Mouse (Mus musculus) naive thymus-derived CD4-positive, alpha-beta T cell, adult 2 months (primary cell): ENCODE data around the gene Ugt1a2.

Experiments
- DNase-seq: peaks from one replicate; pipeline ENCODE4 v3.0.0-alpha.2; 2011; ENCODE audit warnings: low read depth

The Ugt1a2 gene

GRCm38 (mm10) chr1:88258361-88258760 is 58.0 kb downstream of the Ugt1a2 start:
- no peak for DNase-seq

DNA sequence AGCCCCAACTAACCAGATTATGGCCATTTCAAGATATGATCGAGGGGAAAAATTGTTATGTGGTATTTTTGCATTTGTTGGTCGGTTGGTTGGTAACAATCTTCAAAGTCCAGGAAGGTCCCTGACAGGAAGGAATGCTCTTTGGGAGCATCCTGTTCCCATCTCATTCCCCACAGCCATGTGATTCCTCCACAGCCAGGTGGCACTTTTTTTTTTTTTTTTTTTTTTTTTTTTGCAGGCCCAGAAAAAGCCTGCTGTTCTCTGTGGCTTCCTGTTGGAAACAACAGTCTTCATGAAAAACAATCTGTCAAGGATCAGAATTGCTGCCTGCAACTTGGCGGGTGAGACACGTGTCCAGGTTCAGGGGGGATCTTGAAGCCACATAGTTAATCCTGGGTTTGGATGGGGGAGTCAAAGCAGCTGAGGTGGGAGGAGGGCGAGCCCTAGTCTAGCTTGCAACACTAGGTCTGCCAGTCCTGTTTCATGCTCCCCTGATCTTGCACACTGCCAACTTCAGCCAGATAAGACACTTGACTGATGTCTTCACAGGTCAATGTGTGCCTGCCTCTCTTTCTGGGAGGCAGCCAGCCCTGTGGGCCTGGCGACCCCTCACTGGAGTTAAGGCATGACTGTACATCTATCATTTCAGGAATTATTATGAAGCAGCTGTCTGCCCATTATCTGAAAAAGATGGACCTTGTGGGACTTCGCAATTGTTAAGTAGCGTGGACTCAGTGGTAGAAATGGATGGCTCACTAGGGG is 58.7 kb downstream of the Ugt1a2 start:
- no peak for DNase-seq

- DNase-seq, result no peak
Measured at GRCm38 (mm10) chr1:88259643-88260024, 59.2 kb downstream of the Ugt1a2 start.

- DNase-seq, result no peak
Measured at GRCm38 (mm10) chr1:88260114-88260513, 59.7 kb downstream of the Ugt1a2 start.

DNA sequence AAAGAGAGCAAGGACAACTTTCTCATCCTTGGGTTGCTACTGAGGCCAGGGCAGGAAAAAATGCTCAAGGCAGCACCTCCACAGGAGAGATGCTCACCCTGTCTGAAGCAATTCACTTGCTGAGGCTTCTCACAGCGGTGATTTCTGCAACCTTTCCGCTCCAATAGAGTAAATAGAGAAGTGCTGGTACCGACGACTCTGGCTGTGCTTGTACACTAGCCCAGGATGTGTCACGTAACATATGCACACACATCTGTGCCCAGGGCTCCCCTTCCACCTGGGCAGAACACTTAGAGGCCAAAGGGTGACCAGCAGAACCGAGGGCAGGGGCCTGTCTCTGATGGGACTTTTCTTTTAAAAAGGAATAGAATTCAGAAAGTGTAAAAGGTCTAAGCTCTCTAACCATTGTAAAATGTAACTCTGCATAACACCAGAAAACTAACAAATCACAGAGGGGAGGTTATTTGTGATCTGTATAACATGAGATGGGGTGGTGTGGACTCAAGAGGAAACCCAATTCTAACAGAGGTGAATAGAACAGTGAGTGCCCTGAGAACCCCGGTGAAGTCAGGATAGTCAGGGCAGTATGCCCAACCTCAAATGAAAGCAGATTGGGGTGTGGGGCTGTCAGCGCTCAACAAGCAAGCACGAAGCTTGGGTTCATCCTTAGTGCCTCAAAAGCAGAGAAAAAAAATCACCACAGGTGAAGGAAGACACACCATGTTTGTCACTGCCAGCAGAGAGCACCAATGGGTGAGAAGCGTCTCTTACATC is 60.4 kb downstream of the Ugt1a2 start:
- DNase-seq, result no peak

- no peak for DNase-seq
Measured at GRCm38 (mm10) chr1:88261706-88262105, 61.3 kb downstream of the Ugt1a2 start.

DNA sequence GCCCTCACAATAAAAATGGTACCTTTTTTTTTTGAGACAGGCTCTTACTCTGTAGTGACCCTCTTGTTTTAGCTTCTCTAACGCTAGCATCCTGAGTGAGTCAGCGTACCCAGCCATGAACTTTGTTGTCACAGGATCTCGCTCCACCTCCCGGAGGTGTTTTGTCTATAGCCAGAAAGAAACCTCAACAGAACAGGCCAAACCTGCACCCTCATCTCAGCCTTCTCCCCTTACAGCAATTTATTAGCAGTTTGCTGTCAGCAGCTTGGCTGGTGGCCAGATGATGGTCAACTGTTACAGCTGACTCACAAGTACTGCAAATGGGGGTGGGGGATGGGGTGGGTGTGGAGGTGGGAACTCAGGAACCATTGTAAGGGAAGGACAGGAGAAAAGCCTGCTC is 61.9 kb downstream of the Ugt1a2 start:
- DNase-seq, result no peak

GRCm38 (mm10) chr1:88262961-88263360 is 62.6 kb downstream of the Ugt1a2 start:
- DNase-seq, result no peak

DNA sequence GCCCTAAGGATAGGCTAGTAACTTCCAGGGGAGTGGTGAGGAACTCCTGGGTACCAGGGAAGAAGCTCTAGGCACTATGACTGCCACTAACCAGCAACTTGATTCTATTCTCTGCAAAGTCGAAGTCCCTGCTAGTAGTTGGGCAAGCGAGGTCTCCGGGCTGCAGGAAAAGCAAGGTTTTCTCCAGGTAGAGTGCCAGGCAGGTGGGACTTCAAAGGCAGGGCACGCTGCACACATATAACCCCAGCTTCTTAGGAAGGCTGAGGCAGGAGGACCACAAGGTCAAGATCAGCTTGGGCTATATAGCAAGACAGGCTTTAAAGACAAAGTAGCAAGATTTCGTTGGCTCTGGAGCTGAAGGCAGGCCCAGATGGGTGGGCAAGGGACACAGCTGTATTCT is 63.4 kb downstream of the Ugt1a2 start:
- DNase-seq, result no peak

GRCm38 (mm10) chr1:88264237-88264868 is 64.0 kb downstream of the Ugt1a2 start:
- DNase-seq, result no peak

- DNase-seq, result no peak
Measured at GRCm38 (mm10) chr1:88264869-88265240, 64.5 kb downstream of the Ugt1a2 start.

GRCm38 (mm10) chr1:88266123-88266522 is 65.7 kb downstream of the Ugt1a2 start:
- DNase-seq, result no peak

DNA sequence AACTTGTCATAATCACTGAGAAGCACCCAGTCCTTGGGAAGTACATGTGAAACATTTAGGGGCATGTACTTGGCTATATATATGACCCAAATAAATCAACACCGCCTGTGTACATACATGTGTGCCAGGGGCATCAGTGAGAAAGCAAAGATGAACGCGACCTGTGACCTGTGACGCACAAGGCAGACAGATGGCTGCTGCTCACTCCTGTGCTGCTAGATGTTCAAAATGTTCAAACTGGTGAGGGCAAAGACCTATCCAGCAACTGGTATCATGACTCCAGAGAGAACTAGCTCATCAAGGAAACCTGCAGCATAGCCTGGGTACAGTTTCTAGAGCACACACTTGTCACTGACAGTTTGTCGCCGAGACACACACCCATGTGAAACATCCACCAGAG is 67.1 kb downstream of the Ugt1a2 start:
- DNase-seq, result no peak

DNA sequence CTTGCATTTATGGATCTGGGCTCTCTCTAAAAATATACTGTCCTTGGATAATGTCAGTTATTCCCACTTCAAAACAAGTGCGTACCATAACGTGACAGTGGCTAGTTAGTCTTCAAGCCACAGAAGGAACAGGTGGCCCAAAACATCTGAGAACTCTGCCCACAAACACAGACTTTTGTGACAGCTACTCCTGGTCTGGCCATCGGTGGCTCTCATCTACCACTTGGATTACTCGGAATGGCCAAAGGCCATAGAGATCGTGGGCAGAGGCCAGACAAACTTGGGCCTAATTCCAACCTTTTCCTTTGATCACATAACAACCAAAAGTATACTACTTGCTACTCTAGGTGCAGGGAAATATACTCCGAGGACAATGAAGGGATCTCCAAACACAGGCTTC is 67.7 kb downstream of the Ugt1a2 start:
- no peak for DNase-seq
